Mouse (Mus musculus): ENCODE data around the gene Dbr1. TPM values are rescaled to one million over a fixed set of nuclear protein-coding genes. Genes with fewer than 3 reads are reported as not detected.

Dbr1 gene
- polyA plus RNA-seq, 1 experiment from 2014 or later: 23.0 TPM

- no peak for ATAC-seq (ENCODE audit: low read depth)
- 83% methylated on average over 6 of the region's 6 CpGs for WGBS
- H3K36me3 ChIP-seq: no peaks in the 10 kb centered on the region
These were observed 48.5 kb downstream of the Dbr1 start for GRCm38 (mm10) chr9:99624117-99624516.

GRCm38 (mm10) chr9:99628581-99628980 lies 53.0 kb downstream of the Dbr1 start:
- H3K9ac ChIP-seq: peak overlapping the region; percentile 79
- peak overlapping the region; percentile 82; the same call in 1 of the 2 replicates for H3K27ac ChIP-seq (replicated peaks)
- no peak for ATAC-seq (ENCODE audit: low read depth)

More at GRCm38 (mm10) chr9:99624117-99624516, 48.5 kb downstream of the Dbr1 start:
- Histone ChIP-seq H3K4me1 (replicated peaks) (peaks cover 7% of the 10 kb centered on the region), H3K4me2 (no peak overlapping the region), H3K9ac (no peak overlapping the region), H3K27me3 (no peaks in the 10 kb centered on the region), H3K27ac (replicated peaks) (no peak overlapping the region), H3K9me3 (no peaks in the 10 kb centered on the region), H3K4me3 (no peak overlapping the region)

GRCm38 (mm10) chr9:99629281-99630011 lies 53.8 kb downstream of the Dbr1 start, which contains the start of gene Dzip1l:
Gene Dzip1l (plus strand): TSS chr9:99629496.
- Histone ChIP-seq H3K27ac (replicated peaks) (peak within 1 kb of the TSS; percentile 82), H3K9ac (peak within 1 kb of the TSS; percentile 79), H3K4me3 (peak within 1 kb of the TSS; percentile 63), H3K9me3 (no peaks in the 10 kb centered on the region), H3K36me3 (no peaks in the 10 kb centered on the region), H3K27me3 (no peaks in the 10 kb centered on the region), H3K4me2 (peak within 1 kb of the TSS; percentile 82), H3K4me1 (replicated peaks) (peaks cover 43% of the 10 kb centered on the region)
- ATAC-seq (ENCODE audit: low read depth): peak; percentile 92
- under 1% methylated on average over 44 of the region's 44 CpGs for WGBS

More at GRCm38 (mm10) chr9:99628581-99628980, 53.0 kb downstream of the Dbr1 start:
- Histone ChIP-seq H3K4me3 (peak overlapping the region; percentile 63), H3K36me3 (no peaks in the 10 kb centered on the region), H3K27me3 (no peaks in the 10 kb centered on the region), H3K4me2 (peak overlapping the region; percentile 82), H3K4me1 (replicated peaks) (peaks cover 43% of the 10 kb centered on the region), H3K9me3 (no peaks in the 10 kb centered on the region)
- WGBS: 72% methylated on average over 4 of the region's 4 CpGs

- under 1% methylated on average over 11 of the region's 11 CpGs for WGBS
- Histone ChIP-seq H3K4me3 (peak overlapping the region; percentile 63), H3K9ac (peak overlapping the region; percentile 79), H3K4me1 (replicated peaks) (peaks cover 43% of the 10 kb centered on the region), H3K36me3 (no peaks in the 10 kb centered on the region), H3K9me3 (no peaks in the 10 kb centered on the region), H3K27me3 (no peaks in the 10 kb centered on the region), H3K27ac (replicated peaks) (peak overlapping the region; percentile 82), H3K4me2 (peak overlapping the region; percentile 82)
- no peak for ATAC-seq (ENCODE audit: low read depth)
These were observed 54.5 kb downstream of the Dbr1 start for GRCm38 (mm10) chr9:99630071-99630470.

GRCm38 (mm10) chr9:99630528-99631125 lies 55.0 kb downstream of the Dbr1 start:
- peak overlapping the region; percentile 63 for H3K4me3 ChIP-seq

GRCm38 (mm10) chr9:99631781-99632180 lies 56.2 kb downstream of the Dbr1 start:
- WGBS: 24% methylated on average over 2 of the region's 2 CpGs
- no peak overlapping the region for H3K4me3 ChIP-seq
- peak overlapping the region; percentile 62 for H3K27ac ChIP-seq (replicated peaks)

More at GRCm38 (mm10) chr9:99630528-99631125, 55.0 kb downstream of the Dbr1 start:
- Histone ChIP-seq H3K4me2 (peak overlapping the region; percentile 82), H3K9me3 (no peaks in the 10 kb centered on the region), H3K27me3 (no peaks in the 10 kb centered on the region), H3K27ac (replicated peaks) (peak overlapping the region; percentile 82; the same call in 1 of the 2 replicates), H3K4me1 (replicated peaks) (peaks cover 43% of the 10 kb centered on the region), H3K9ac (peak overlapping the region; percentile 79), H3K36me3 (0 out of 2 replicates have a peak, but pooled peaks cover 4% of the 10 kb centered on the region)
- ATAC-seq (ENCODE audit: low read depth): no peak
- WGBS: 51% methylated on average over 9 of the region's 9 CpGs

GRCm38 (mm10) chr9:99632264-99632663 lies 56.7 kb downstream of the Dbr1 start:
- 37% methylated on average over 8 of the region's 8 CpGs for WGBS
- H3K27ac ChIP-seq (replicated peaks): peak overlapping the region; percentile 62
- 0 out of 2 replicates have a peak overlapping the region, but pooled peaks have one; percentile 17 for H3K9ac ChIP-seq
- peaks cover 43% of the 10 kb centered on the region for H3K4me1 ChIP-seq (replicated peaks)
- ATAC-seq (ENCODE audit: low read depth): no peak
- no peaks in the 10 kb centered on the region for H3K27me3 ChIP-seq
- peaks cover 8% of the 10 kb centered on the region; the same call in 1 of the 2 replicates for H3K36me3 ChIP-seq
- H3K4me2 ChIP-seq: peak overlapping the region; percentile 34
- no peaks in the 10 kb centered on the region for H3K9me3 ChIP-seq
- H3K4me3 ChIP-seq: no peak overlapping the region

More at GRCm38 (mm10) chr9:99631781-99632180, 56.2 kb downstream of the Dbr1 start:
- Histone ChIP-seq H3K36me3 (0 out of 2 replicates have a peak, but pooled peaks cover 6% of the 10 kb centered on the region), H3K9ac (no peak overlapping the region), H3K4me2 (peak overlapping the region; percentile 34), H3K9me3 (no peaks in the 10 kb centered on the region), H3K4me1 (replicated peaks) (peaks cover 43% of the 10 kb centered on the region), H3K27me3 (no peaks in the 10 kb centered on the region)
- no peak for ATAC-seq (ENCODE audit: low read depth)

Other genes with a start within 250 kb of the Dbr1 start
- 0.43 and 0.48 TPM in 2 replicates for gene Esyt3, start 217.2 kb upstream of the Dbr1 start, polyA plus RNA-seq (2015; fragmentation: Nextera tagmentation; extraction: Ambion mirVana)
- gene Mras, start 138.4 kb upstream of the Dbr1 start, polyA plus RNA-seq (2015; fragmentation: Nextera tagmentation; extraction: Ambion mirVana): 49.0 and 51.1 TPM in 2 replicates
- gene Nme9, start 124.3 kb upstream of the Dbr1 start, polyA plus RNA-seq (2015; fragmentation: Nextera tagmentation; extraction: Ambion mirVana): not detected in 2 replicates
- 60.1 and 63.7 TPM in 2 replicates for gene Armc8, start 6.9 kb upstream of the Dbr1 start, polyA plus RNA-seq (2015; fragmentation: Nextera tagmentation; extraction: Ambion mirVana)
- gene A4gnt, start 36.7 kb downstream of the Dbr1 start, polyA plus RNA-seq (2015; fragmentation: Nextera tagmentation; extraction: Ambion mirVana): not detected in 2 replicates
- 5.6 and 7.8 TPM in 2 replicates for gene Dzip1l, start 53.7 kb downstream of the Dbr1 start, polyA plus RNA-seq (2015; fragmentation: Nextera tagmentation; extraction: Ambion mirVana)
- gene Cldn18, start 141.5 kb downstream of the Dbr1 start, polyA plus RNA-seq (2015; fragmentation: Nextera tagmentation; extraction: Ambion mirVana): 0.84 and 1.9 TPM in 2 replicates